Mouse (Mus musculus) thymus, adult 2 months (tissue): Measurements from ENCODE around the gene Gpc5. TPM values are rescaled to one million over a fixed set of nuclear protein-coding genes. Genes with fewer than 3 reads are reported as not detected.

Experiments
- DNase-seq: peaks from one replicate; pipeline ENCODE4 v3.0.0; 2021
- H3K27ac ChIP-seq: fragments of 200-500 bp; 2 replicates; pipeline ENCODE4 v1.5.1; 2012; ENCODE audit warnings: low read length, control low read depth; ENCODE audit not compliant: control insufficient read depth, insufficient read depth
- H3K27me3 ChIP-seq: fragments of 200-500 bp; 2 replicates; pipeline ENCODE4 v1.6.1; 2012; ENCODE audit warnings: mild to moderate bottlenecking, low read length, moderate library complexity, mixed read lengths; ENCODE audit not compliant: control insufficient read depth, insufficient read depth
- H3K36me3 ChIP-seq: fragments of 200-500 bp; 2 replicates; pipeline ENCODE4 v1.6.1; 2012; ENCODE audit warnings: mild to moderate bottlenecking, low read length, moderate library complexity; ENCODE audit not compliant: control insufficient read depth, insufficient read depth
- H3K4me1 ChIP-seq: fragments of 200-500 bp; replicated peaks from 2 replicates; pipeline ENCODE4 v1.6.1; 2012; ENCODE audit warnings: low read length; ENCODE audit not compliant: control insufficient read depth, insufficient read depth
- H3K4me3 ChIP-seq: fragments of 200-500 bp; 2 replicates; pipeline ENCODE4 v1.5.1; 2012; ENCODE audit warnings: mild to moderate bottlenecking, low read length, control low read depth, moderate library complexity; ENCODE audit not compliant: control insufficient read depth, insufficient read depth
- CTCF ChIP-seq: fragments of 200-500 bp; IDR thresholded peaks from 2 replicates; pipeline ENCODE4 v1.5.1; 2012; ENCODE audit warnings: mild to moderate bottlenecking, control low read depth, low read length, moderate library complexity, borderline replicate concordance; ENCODE audit not compliant: control insufficient read depth, poor library complexity, insufficient read depth; ENCODE audit errors: extremely low read depth
- POLR2A ChIP-seq: fragments of 200-500 bp; IDR thresholded peaks from 2 replicates; pipeline ENCODE4 v1.6.1; 2012; ENCODE audit warnings: mild to moderate bottlenecking, low read length, control low read depth, moderate library complexity; ENCODE audit not compliant: control insufficient read depth, poor library complexity, insufficient read depth; ENCODE audit errors: extremely low read depth
- WGBS: fragments of 180-500 bp; shearing (Covaris S2); methylation state at CpG from one replicate; pipeline ENCODE4 v1.1.7; 2018; 5-methylcytosine and 5-hydroxymethylcytosine counted together
- polyA plus RNA-seq: library from polyadenylated mRNA; depleted of rRNA; stranded (reverse); fragments of >200 nt; gene quantifications from 2 replicates; pipeline ENCODE4 v1.2.3, GENCODE M21; 2012

Gene Gpc5
- polyA plus RNA-seq, 1 experiment: 0.18 TPM

DNA sequence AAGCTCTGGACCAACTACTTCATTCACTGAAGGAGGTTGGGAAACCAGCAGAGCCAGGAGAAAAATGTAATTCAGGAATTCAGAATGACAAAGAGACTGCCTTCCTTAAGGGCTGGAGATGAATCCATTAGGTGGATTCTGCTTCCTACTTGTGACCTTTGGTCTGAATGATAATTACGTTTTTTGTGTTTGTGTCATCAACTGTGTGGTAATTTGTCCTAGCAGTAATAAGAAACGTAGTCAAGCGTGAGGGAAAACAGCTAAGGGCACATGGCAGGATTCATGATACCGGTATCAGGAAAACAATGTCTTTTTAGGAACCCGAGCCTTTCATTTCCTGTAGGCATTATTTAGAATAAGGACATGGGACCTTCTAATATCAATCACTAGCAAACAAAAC lies 1045.3 kb downstream of the Gpc5 start:
- Histone ChIP-seq H3K27ac (no peak overlapping the region), H3K27me3 (no peaks in the 10 kb centered on the region), H3K36me3 (no peaks in the 10 kb centered on the region), H3K4me1 (no peaks in the 10 kb centered on the region), H3K4me3 (no peak overlapping the region)
- DNase-seq: no peak
- 86% methylated on average over 5 of the region's 5 CpGs for WGBS
- no peak for TF ChIP-seq POLR2A
- TF ChIP-seq CTCF: no peak

DNA sequence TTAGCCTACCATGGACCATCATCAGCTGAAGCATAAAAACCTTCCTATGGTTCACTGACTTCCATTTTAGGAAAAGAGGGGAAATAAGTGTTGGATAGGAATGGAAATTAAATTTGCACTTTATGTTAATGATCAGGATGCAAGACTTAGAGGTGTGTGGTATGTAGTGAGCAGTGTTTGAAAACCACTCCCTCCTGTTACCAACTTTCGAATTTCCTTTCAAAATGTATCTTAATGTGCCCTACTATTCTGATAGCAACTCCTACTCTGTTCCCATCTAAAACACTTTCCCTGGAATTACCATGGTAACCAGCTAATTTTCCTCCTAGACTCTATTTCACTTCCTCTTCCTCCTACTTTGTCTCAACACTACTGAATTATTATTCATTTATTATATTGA lies 1045.8 kb downstream of the Gpc5 start:
- Histone ChIP-seq H3K4me3 (no peak overlapping the region), H3K36me3 (no peaks in the 10 kb centered on the region), H3K27ac (no peak overlapping the region), H3K4me1 (no peaks in the 10 kb centered on the region), H3K27me3 (no peaks in the 10 kb centered on the region)
- no peak for TF ChIP-seq POLR2A
- TF ChIP-seq CTCF: no peak
- WGBS: 61% methylated on average over 1 of the region's 1 CpGs
- DNase-seq: no peak

DNA sequence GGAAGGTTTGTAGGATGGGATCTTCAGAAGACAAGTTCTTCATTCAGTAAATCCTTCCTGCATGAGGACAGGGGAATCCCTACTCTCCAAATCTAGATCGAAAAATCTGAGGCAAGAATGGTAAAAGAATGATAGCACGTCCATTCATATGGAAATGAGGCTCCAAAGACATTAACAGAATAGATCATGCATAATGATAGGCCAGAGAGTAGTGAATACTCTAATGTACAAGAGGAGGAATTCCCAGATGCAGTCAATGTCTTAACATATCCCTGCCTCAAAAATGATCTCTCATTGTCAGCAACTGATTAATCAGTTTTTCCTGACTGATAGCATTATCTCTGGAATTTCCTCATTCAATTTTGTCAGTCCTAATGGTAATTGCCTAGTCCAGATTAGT lies 1070.6 kb downstream of the Gpc5 start:
- Histone ChIP-seq H3K4me3 (no peak overlapping the region), H3K36me3 (no peaks in the 10 kb centered on the region), H3K4me1 (no peaks in the 10 kb centered on the region), H3K27ac (no peak overlapping the region), H3K27me3 (no peaks in the 10 kb centered on the region)
- 79% methylated on average over 2 of the region's 2 CpGs for WGBS
- no peak for TF ChIP-seq POLR2A
- TF ChIP-seq CTCF: no peak
- no peak for DNase-seq

DNA sequence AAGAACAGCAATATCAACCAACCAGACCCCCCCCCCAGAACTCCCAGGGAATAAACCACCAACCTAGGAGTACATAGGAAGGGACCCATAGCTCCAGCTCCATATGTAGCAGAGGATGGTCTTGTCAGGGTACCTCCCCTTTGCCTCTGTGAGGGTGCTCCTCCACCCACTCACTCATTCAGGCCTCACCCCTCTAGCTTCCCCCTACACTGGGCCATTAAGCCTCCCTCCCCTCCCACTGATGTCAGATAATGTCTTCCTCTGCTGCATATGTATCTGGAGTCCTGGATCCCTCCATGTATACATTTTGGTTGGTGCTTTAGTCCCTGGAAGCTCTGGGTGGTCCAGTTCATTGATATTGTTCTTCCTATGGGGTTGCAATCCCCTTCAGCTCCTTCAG lies 1075.4 kb downstream of the Gpc5 start:
- no peak for DNase-seq
- H3K4me3 ChIP-seq: no peak overlapping the region

DNA sequence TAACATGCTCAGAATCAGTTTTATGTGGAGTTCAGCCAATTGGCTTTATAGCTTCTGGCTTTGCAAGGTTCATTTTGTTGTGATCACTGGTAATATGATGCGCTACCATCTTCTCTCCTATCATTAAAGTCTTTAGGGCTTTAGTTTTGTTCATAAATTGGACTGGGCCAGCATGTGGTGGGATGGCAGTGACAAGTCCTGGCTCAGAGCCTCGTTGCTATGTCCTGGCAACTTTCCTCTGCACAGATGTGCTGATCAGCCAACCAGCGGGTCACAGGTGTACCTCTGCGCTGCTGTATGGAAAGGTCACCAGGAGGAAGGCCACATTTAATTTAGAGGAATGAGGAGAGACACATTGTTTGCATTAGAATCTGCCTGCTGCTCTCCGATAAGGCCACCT lies 1077.1 kb downstream of the Gpc5 start:
- no peaks in the 10 kb centered on the region for H3K4me1 ChIP-seq
- no peaks in the 10 kb centered on the region for H3K27me3 ChIP-seq
- DNase-seq: no peak
- 78% methylated on average over 5 of the region's 5 CpGs for WGBS
- H3K27ac ChIP-seq: no peak overlapping the region
- no peaks in the 10 kb centered on the region for H3K36me3 ChIP-seq
- no peak for TF ChIP-seq POLR2A
- TF ChIP-seq CTCF: no peak
- no peak overlapping the region for H3K4me3 ChIP-seq

More for the DNA sequence above, 1075.4 kb downstream of the Gpc5 start:
- no peak for TF ChIP-seq CTCF
- no peak for TF ChIP-seq POLR2A
- Histone ChIP-seq H3K36me3 (no peaks in the 10 kb centered on the region), H3K27ac (no peak overlapping the region), H3K27me3 (no peaks in the 10 kb centered on the region), H3K4me1 (no peaks in the 10 kb centered on the region)

DNA sequence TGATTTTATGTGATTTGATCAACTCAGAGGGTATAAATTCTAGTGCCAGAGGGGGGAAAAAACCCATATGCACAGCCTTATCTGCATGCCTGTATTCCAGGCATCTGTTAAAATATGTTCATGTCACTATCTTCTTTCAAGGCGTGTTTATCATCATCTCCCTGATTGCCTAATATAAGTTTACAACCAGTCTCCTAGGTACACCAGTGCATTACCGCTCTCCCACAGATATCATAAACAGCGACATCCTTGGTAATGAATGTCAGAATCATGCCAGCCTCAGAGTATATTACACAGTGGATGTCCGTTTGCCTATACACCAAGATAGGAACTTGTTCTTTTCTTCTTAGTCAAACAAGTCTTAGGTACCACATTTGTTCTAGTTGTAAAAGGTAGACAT lies 1095.0 kb downstream of the Gpc5 start:
- H3K27me3 ChIP-seq: no peaks in the 10 kb centered on the region
- H3K27ac ChIP-seq: no peak overlapping the region
- H3K4me3 ChIP-seq: no peak overlapping the region
- 92% methylated on average over 4 of the region's 4 CpGs for WGBS
- no peak for DNase-seq
- H3K4me1 ChIP-seq: no peaks in the 10 kb centered on the region
- H3K36me3 ChIP-seq: no peaks in the 10 kb centered on the region
- TF ChIP-seq CTCF (no peak), POLR2A (no peak)

DNA sequence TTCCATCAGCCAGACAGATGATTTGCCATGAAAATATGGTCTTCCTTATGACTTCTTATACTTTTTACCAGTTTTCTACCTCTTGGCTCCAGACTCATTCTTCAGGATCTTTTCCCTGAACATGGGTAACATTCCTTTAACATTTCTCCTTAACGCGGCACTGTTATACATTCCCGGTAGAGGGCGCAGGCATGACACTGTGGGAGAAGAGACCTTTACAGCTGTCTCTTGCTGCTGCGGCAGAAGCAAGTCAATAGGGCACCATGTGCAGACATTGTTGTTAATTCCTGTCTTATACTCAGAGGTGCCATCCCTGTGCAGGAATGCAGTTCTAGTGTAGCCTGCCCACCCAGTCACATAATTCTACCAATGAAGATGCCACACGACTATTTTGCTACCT lies 1115.0 kb downstream of the Gpc5 start:
- no peak for TF ChIP-seq POLR2A
- no peak for TF ChIP-seq CTCF
- WGBS: 35% methylated on average over 6 of the region's 6 CpGs
- Histone ChIP-seq H3K4me3 (no peak overlapping the region), H3K36me3 (no peaks in the 10 kb centered on the region), H3K27me3 (no peaks in the 10 kb centered on the region), H3K27ac (no peak overlapping the region), H3K4me1 (no peaks in the 10 kb centered on the region; the same call in 1 of the 2 replicates)
- DNase-seq: no peak
